Mouse (Mus musculus): ENCODE measurements around the gene Slc35f1. TPM values are rescaled to one million over a fixed set of nuclear protein-coding genes. Genes with fewer than 3 reads are reported as not detected.
A peak's percentile ranks its signal among the peaks of the same experiment; 100 is the strongest.

Gene Slc35f1
- total RNA-seq, 2 experiments from 2014 or later = 83.1 to 86.2 TPM

GRCm38 (mm10) chr10:53028454-53028853 lies 338.1 kb downstream of the Slc35f1 start:
- intact Hi-C loops (cut with DNase I) = no loop called here
- no peak for DNase-seq (ENCODE audit: extremely low spot score in 1 of 2, low spot score in 2 of 2)

DNA sequence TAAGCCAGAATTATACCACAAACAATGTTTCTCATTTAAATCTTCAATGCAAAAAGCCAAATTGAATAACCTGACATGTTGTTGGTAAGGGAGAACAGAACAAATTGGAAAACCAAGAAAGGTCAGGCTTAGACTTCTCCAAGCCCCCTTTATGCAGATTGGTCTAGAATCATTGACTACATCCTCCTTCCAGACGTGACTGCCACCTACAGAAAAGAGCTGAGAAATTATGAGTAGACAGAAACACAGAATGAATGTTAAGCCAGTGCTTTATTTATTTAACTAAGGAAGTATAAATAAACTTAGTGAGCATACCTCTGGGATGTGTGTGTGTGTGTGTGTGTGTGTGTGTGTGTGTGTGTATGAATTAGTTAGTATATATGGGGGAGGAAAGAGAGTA lies 344.9 kb downstream of the Slc35f1 start:
- no peak for DNase-seq (ENCODE audit: extremely low spot score in 1 of 2, low spot score in 2 of 2)
- intact Hi-C loops (cut with DNase I) = no loop called here

DNA sequence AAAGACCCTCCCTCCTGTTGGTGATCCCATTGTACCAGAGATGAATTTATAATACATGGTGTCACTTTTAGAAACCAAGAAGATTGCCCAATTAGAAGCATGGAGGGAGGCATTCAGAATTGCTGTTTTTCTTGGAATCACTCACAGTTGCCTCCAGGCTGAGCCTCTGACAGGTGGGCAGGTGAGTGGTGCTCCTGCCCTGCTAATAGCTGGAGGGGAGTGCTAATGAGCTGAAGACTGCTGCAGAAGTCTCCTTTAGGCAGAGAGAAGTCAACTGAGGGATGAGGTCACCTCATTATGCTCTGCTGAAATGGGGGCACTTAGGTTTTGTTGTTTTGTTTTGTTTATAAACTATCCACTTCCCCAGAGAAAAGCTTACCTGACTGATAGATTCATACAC lies 355.6 kb downstream of the Slc35f1 start:
- DNase-seq (ENCODE audit: extremely low spot score in 1 of 2, low spot score in 2 of 2) = no peak
- intact Hi-C loops (cut with DNase I) = no loop called here

- intact Hi-C loops (cut with DNase I) = no loop called here
- no peak for DNase-seq (ENCODE audit: extremely low spot score in 1 of 2, low spot score in 2 of 2)
Measured at GRCm38 (mm10) chr10:53052521-53052920, 362.2 kb downstream of the Slc35f1 start.

- intact Hi-C loops (cut with DNase I) = no loop called here
- DNase-seq (ENCODE audit: extremely low spot score in 1 of 2, low spot score in 2 of 2) = no peak
Measured at GRCm38 (mm10) chr10:53060745-53061144, 370.4 kb downstream of the Slc35f1 start.

GRCm38 (mm10) chr10:53062741-53063140 lies 372.4 kb downstream of the Slc35f1 start:
- DNase-seq (ENCODE audit: extremely low spot score in 1 of 2, low spot score in 2 of 2) = no peak
- intact Hi-C loops (cut with DNase I) = no loop called here

- DNase-seq (ENCODE audit: extremely low spot score in 1 of 2, low spot score in 2 of 2) = no peak
- intact Hi-C loops (cut with DNase I) = loop anchor here (10.0 kb wide), 1 partner anchor 247 kb away; the partner anchor contains the start of gene Pln
Measured at GRCm38 (mm10) chr10:53087811-53088210, 397.5 kb downstream of the Slc35f1 start.

GRCm38 (mm10) chr10:53091525-53091924 lies 401.2 kb downstream of the Slc35f1 start:
- intact Hi-C loops (cut with DNase I) = no loop called here
- no peak for DNase-seq (ENCODE audit: extremely low spot score in 1 of 2, low spot score in 2 of 2)

GRCm38 (mm10) chr10:53096446-53096845 lies 406.1 kb downstream of the Slc35f1 start:
- intact Hi-C loops (cut with DNase I) = no loop called here
- DNase-seq (ENCODE audit: extremely low spot score in 1 of 2, low spot score in 2 of 2) = no peak

- intact Hi-C loops (cut with DNase I) = no loop called here
- no peak for DNase-seq (ENCODE audit: extremely low spot score in 1 of 2, low spot score in 2 of 2)
Measured at GRCm38 (mm10) chr10:53100881-53101280, 410.5 kb downstream of the Slc35f1 start.

DNA sequence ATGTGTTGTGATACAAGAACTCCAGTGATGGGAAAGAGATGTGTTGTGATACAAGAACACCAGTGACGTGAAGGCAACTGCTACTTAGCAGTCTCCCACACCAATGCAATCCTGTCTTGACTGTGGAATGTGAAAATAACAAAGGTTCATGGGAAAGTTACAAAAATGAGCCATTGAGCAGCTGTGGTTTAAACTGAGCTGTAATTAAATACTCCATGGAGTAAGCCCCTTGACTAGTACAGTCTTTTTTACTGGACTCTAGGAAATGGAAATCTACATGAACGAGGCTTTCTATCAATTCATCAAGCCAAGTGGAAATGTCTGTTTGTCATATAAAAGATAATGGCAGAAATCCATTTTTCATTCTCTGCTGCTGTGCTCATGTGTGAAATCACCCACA lies 411.1 kb downstream of the Slc35f1 start:
- intact Hi-C loops (cut with DNase I) = no loop called here

GRCm38 (mm10) chr10:53102423-53102822 lies 412.1 kb downstream of the Slc35f1 start:
- no peak for DNase-seq (ENCODE audit: extremely low spot score in 1 of 2, low spot score in 2 of 2)
- intact Hi-C loops (cut with DNase I) = no loop called here

More for the DNA sequence above, 411.1 kb downstream of the Slc35f1 start:
- DNase-seq (ENCODE audit: extremely low spot score in 1 of 2, low spot score in 2 of 2) = no peak

- intact Hi-C loops (cut with DNase I) = no loop called here
- peak; percentile 15 to 71 for DNase-seq (ENCODE audit: extremely low spot score in 1 of 2, low spot score in 2 of 2)
Measured at GRCm38 (mm10) chr10:53115028-53115427, 424.7 kb downstream of the Slc35f1 start.

DNA sequence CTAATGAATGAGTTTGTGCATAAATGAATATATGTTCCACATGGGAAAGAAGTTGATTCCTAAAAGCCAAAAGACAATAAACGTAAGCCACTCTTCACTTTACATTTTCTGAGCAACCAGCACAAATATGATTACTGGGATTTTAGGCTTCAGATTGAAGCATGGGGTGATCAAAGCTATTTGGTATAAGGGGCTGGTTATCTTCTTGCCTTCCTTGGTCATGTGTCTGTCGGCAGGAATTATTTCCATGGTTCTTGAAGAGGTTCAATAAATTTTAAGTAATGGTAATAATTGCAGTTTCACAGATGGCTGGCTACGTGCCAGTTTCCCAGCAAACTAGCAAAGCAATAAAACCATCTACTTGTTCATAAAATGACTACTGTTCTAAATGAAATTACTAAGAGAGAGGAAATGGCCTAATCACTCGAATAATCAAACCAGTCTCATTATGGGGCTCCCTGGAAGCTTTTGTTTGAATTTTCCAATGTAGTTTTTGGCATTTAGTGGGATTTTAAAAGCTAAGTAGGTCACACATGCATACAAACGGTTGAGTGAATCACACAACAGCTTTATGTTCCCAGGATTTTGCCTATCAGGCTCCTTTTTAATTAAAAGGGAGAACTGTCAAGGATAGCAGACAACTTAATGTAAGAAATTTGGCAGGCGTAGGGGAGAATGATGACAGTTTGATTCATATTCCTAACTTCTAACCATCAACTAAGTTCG lies 425.5 kb downstream of the Slc35f1 start:
- peak; percentile 19 to 33 for DNase-seq (ENCODE audit: extremely low spot score in 1 of 2, low spot score in 2 of 2)
- intact Hi-C loops (cut with DNase I) = no loop called here

GRCm38 (mm10) chr10:53120608-53121007 lies 430.3 kb downstream of the Slc35f1 start:
- intact Hi-C loops (cut with DNase I) = no loop called here
- no peak for DNase-seq (ENCODE audit: extremely low spot score in 1 of 2, low spot score in 2 of 2)

- intact Hi-C loops (cut with DNase I) = no loop called here
Measured at GRCm38 (mm10) chr10:53124365-53124764, 434.0 kb downstream of the Slc35f1 start.

DNA sequence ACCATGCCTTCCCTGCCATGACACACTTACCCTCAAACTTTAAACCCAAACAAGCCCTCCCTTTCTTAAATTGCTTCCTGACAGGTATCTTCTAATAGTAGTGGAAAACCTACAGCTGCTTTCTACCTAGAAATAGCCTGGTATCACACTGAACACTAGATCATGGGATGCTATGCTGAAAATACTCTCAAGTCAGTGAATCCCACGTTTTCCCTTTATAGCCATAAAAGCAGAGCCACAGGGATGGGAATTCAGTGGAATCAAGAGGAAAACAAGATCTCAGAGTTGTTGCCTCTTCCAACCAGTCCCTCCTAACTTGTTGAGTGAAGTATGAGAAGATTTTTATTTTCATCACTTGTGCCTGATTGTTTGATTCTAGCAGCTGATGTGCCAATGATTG lies 442.4 kb downstream of the Slc35f1 start:
- intact Hi-C loops (cut with DNase I) = no loop called here
- no peak for DNase-seq (ENCODE audit: extremely low spot score in 1 of 2, low spot score in 2 of 2)

More at GRCm38 (mm10) chr10:53124365-53124764, 434.0 kb downstream of the Slc35f1 start:
- peak in 1 of 2 experiments; percentile 21 for DNase-seq (ENCODE audit: extremely low spot score in 1 of 2, low spot score in 2 of 2)

GRCm38 (mm10) chr10:53150321-53150720 lies 460.0 kb downstream of the Slc35f1 start:
- DNase-seq (ENCODE audit: extremely low spot score in 1 of 2, low spot score in 2 of 2) = no peak
- intact Hi-C loops (cut with DNase I) = no loop called here

- intact Hi-C loops (cut with DNase I) = no loop called here
- DNase-seq (ENCODE audit: extremely low spot score in 1 of 2, low spot score in 2 of 2) = peak in 1 of 2 experiments; percentile 22
Measured at GRCm38 (mm10) chr10:53150916-53151315, 460.6 kb downstream of the Slc35f1 start.

DNA sequence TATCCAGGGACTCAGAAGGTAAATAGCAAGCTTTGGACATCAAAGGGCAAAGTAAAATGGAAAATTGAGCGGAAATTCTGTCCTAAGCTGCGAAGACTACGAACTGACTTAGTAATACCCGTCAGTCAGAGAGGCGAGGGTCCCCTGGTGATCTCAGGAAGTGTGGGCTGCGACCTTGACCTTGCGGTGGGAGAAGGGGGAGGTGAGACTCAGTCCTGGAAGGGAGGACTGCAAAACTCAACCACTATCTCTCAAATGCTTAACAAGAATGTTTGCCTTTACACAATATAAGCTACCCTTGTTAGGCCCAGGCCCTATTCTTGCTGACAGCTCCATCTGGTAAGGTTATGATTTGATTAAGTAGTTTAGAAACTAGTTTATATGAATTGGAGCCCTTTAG lies 466.0 kb downstream of the Slc35f1 start:
- intact Hi-C loops (cut with DNase I) = no loop called here
- DNase-seq (ENCODE audit: extremely low spot score in 1 of 2, low spot score in 2 of 2) = no peak

GRCm38 (mm10) chr10:53157740-53158139 lies 467.4 kb downstream of the Slc35f1 start:
- intact Hi-C loops (cut with DNase I) = no loop called here
- DNase-seq (ENCODE audit: extremely low spot score in 1 of 2, low spot score in 2 of 2) = no peak
